Mouse (Mus musculus) cerebellum, postnatal 36 days (tissue): ENCODE results near the gene Pank4.

Source experiments
- DNase-seq, 2 experiments: peaks; one replicate each; pipeline ENCODE4 v3.0.0; 2021 to 2022; ENCODE audit warnings: mixed read lengths in 2 of 2

The Pank4 gene

DNA sequence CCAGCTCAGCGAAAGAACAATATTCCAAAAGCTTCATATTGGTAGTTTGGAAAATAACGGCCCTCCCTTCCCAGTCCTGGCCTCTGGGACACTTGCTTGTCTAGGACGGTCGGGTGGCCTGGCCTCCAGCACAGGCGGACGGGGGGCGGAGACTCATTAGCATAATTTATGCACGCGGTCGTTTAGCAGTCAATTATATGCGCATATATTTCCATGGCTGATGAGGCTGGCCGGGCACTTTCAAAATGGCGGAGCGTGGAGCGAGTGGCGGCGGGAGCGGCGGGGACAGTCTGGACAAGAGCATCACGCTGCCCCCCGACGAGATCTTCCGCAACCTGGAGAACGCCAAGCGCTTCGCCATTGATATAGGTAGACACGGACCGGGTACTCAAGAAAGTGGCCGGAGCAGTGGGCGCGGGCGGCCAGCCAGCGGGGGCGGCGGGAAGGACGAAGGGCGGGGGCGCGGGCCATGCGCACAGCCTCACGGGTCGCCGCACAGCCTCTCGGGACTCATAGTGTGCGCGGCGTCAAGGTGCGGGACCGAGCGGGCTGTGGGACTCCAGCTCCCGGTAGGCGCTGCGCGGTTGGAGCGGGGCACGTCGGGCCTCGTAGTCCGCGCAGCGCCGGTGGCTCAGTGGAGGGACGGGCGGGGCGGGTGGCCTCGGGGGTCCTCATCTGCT, at the start of gene Pank4:
Gene Pank4 (plus strand): TSS at position 223 of the 680 bp plus-strand sequence.
- peak; percentile 95 for DNase-seq

DNA sequence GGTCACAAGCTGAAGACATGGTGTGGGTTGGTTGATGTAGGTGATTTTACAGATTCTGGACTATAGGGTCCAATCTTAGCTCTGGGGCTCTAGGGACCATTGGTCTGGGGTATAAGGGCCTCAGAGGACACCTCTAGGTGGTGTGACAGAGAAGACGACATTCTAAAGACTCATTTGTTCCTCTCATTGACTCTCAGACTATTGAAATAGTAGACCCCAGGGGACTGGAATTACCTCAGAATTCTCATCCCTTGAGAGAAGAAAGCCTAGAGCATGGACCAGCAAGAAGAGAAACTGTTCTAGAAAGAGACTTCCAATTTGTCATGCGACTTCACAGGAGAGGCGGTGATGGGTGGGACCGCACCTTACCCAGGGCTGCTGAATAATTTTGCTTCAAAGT, 49.7 kb upstream of the Pank4 start:
- no peak for DNase-seq

DNA sequence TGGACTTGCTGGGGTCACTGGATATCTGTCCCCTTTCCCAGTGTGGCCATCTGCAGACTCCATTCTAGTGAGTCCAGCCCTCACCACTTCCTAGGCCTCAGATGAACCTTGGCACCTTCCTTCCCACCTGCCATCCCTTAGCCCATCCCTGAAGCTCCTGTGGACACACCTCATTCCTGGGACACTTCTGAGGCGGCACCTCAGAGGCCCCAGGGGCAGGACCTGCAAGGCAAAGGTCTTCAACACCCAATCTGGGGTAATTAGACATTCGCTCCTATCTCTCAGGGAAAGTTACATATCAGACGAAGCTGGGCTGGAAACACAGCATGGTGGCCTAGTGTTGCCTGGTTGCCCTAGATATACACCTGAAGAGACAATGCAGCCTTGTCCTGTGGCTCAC, 49.2 kb upstream of the Pank4 start:
- DNase-seq: no peak

DNA sequence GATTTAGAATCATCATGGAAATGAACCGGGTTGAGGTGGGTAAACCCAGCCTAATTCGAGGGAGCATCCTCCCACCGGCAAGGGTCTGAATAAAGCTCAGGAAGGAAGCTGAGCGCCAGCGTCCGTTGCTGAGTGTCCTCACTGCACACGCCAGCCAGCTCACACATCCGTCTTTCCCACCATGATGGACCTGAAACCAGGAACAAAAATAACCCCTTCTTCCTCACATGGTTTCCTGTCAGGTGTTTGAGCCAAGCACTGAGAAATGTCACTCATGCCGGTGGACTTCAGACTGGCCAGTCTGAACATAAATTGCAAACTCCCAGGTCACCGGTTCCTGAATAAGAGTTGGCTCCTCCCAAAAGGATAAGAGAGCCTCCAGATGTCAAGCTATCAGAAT, 48.6 kb upstream of the Pank4 start:
- DNase-seq: no peak

DNA sequence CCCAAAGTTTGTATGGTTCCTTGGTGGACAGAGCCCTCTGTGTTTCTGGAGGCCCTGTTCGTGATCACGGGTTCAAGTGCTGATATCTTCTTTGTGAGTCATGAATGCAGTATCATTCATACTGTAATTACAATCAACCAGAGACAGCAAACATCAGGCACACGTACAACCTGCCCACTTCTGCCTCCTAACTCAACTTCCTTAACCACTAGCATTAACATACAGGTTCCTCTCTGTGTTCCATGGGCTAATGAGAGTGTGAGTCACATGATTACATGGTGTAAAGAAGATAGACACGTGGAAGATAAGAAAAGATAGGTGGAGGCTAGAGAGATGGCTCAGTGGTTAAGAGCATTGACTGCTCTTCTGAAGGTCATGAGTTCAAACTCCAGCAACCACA, 47.3 kb upstream of the Pank4 start:
- no peak for DNase-seq

DNA sequence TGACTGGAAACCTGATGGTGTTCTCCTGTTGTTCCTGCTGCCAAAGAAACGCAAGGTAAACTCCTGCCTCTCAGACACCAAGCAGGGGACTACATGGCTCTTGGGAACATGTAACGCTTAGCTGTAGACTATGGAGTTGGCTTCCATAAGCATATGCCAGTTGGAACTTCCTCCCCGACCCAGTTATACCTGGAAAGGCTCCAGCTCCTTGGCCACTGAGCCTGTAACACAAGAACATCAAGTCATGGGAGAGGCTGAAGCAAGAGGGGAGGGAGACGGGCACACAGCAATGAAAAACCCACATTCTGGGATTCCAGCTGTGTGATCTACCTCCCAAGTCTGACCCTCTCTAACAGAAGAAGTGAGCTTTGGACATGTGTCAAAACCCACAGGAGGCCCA, 41.6 kb upstream of the Pank4 start:
- DNase-seq: peak; percentile 41 to 52

DNA sequence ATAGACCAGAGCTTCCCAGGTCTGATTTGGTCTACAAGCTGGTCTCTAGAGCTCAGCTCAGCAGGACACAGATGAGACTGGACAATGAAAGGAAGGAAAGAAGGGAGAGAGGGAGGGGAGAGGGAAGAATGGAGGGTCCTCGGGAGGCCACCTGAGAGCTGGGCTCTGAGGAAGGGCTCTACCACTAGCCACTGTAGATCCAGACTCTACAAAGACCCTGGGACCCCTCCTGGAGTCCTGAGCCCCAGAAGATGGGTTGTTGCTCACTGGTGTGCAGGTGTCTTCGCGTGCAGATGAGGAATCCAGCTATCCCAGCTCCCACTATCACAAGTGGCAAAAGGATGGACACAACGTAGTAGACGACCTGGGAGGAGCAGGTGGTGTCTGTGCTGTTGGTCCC, 41.0 kb upstream of the Pank4 start:
- DNase-seq: no peak

DNA sequence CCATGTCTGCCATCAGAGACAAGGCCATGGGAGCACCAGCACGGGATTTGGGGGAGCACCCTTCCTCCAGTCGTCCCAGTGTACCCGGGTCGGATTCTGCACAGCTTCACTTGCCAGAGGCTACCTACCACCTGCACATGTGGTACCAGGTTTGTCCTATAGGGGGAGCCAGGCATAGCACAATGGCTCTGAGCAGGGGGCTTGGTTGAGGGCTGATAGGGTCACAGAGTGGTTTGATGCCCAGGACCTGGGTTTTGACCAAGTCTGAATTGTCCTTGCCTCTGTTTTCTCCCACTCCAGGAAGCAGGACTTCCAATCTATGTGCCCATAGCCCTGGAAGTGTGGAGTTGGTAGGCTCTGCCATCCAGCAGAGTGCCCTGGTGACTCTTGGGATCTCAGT, 38.5 kb upstream of the Pank4 start:
- no peak for DNase-seq

DNA sequence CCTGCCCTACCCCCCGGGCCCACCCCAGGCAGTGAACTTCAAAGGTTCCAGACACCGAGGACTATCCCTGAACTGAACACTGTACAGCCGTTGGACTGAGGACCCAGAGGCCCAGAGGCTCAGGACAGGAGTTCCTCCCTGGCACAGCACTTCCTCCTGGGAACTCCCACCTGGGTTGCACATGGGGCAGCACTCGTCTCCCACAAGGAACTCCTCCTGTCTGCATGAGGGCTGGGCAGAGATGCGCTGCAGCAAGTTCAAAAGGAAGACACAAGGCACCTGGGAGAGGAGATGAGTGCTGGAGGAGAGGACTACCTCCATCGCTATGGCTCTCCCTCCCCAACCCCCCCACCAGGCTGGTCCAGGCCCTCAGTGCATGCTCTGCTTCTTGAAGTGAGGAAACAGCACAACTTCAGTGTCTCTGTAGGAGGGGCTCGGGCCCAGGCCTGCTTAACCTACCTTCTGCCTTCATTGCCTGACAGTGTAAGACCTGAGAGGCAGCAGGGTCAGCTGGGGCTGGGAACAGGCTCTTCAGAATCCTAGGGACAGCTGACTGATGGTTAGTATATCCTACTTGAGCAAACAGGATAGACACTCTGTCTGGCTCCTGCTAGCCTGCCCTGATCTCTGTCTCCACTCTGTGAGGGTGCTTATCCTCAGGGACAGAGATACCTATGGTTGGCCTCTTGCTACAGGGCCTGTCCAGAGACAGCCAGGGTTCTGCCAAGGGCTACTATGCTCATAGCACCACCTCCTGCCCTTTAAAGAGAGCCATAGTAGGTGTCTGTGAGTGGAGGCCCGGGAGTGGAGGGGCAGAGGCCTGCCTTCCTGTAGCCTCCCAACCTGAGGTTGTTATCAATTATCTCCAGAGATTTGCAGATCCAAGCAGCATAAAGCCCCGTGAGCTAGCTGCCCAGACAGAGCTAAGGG, 36.7 kb upstream of the Pank4 start:
- DNase-seq: no peak

DNA sequence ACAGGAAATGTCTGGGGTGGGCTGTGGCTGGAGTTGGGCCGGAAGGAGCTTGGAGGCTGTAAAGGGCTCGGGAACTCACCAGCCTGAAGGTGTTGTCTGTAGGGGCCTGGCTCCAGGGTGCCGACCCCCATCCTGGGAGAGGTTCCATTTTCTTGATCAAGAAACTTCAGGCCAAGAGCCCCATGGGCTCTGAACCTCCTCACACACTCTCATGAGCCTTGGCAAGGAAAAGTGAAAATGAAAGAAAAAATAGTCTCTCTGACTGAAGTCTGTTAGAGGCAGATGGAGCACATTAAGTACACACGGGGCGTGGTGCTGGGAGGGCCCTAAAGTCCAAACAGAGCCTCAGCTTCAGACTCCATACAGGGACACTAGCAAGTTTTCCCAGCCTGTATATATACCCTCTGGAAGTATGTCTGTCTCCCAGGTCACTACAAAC, 36.0 kb upstream of the Pank4 start:
- DNase-seq: no peak

DNA sequence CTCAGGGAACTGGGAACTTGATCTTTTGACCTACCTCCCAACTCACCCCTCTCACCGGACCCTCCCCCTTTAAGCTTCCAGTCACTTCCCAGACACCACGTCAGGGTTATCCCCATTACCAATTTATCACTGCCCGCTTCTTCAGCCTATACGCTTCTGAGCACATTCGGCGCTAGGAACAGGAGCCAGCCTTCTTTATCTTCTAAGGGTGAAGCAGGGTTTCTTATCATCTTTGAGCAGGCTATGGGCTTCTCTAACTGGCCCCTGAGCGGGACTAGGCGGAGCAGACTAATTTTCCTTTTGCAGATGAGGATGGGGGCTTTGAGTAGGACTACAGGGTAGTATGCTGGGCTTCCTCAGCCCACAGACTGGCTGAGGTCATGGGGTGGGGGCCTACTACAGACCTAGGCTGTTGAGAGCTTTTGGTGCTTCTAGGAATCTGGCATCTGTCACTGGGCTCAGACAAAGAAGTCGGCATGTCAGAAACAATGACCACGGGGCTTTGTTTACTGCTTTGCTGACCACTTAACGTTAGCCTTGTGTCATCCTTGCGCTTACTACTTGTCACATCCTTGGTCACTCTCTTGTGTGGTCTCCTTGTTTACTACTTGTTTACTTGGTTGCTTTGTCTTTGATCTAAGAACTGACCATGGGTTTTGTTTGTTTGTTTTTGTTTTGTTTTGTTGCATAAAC, 35.4 kb upstream of the Pank4 start, which contains the start of gene Tnfrsf14:
Gene Tnfrsf14 (minus strand): TSS at position 169 of the 693 bp plus-strand sequence.
- no peak for DNase-seq

DNA sequence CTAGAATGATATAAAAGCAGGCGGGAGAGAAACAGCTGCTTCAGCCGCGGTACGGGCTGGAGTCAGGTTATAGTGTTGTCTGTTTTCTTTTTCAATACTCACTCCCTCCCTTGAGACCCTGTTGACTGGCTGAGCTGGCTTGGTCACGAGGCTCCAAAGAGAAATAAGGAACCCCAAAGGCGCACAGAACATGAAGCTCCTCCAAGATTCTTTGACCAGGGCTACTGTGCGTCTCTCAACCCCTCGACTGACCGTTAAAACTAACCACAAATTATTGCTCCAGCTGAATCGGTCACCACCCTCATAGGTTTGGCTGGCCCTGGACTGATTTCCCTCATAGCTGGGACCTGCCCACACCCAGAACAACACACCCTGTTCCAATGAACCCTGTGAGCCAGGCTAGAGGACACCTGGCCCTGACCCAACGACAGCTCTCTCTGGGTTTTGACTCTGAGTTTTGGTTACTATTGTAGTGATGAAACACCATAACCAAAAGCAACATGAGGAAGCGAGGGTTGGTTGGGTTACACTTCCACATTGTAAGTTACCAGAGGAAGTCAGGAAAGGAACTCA, 34.7 kb upstream of the Pank4 start:
- DNase-seq: no peak

DNA sequence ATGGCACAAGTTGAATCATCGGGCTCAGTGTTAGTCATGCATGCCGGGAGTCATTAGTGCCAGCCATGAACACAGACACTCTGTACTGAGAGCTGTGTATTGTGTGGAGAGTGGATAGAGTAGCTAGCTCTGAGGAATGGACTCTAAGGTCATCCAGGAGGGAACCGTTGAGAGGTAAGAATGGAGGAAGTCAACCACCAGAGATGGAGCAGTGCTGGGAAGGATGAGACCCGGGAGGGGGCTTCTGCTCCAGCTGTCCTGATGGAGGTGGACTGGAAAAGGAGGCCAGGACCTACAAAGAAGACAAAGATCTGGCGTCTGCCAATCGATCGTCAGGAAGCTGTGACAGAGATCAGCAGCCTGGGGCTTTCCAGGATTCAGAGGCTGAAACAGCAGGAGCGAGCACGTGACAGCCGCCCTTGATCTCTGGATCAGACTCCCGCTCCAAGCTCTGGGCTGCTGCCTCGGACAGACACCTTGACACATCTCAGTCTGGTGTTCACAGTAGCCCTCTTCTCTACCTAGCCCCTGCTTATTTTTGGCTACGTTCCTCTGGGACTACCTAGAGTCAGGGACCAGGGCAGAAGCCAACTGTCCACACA, 30.5 kb upstream of the Pank4 start:
- DNase-seq: no peak

DNA sequence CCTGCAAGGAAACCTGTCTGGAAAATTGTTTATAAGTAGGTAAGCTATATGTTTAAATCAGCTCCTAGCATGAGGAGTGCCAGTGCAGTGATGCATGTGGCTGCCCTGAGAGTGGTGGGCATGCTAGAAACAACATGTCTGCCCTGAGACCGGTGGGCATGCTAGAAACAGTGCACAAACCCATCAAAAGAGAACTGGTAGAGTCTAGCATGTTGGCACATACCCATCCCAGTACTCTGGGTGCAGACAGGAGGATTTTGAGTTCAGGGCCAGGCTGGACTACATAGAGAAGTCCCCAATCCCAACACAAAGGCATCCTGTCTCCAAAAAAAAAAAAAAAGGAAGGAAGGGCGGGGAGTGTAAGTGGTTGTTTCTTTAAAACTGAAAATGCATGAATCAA, 29.1 kb upstream of the Pank4 start:
- DNase-seq: no peak

DNA sequence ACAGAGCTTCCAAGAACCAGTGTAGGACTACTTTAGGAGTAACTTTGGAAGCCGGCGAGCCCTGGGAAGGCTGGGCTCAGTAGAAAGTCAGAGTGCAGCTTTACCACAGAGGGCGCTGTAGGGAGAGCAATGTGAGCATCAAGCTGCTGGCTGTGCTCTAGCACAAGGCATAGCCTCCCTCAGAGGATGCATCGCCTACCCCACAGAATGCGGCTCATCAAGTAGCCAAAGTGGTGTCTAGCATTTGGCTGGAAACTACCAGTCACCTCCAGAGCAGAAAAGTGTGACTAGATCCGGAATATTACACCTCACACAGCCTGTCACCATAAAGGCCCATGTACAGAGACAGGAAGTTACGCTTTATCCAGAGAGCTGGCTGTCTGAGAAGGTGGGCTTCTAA, 28.1 kb upstream of the Pank4 start:
- no peak for DNase-seq

DNA sequence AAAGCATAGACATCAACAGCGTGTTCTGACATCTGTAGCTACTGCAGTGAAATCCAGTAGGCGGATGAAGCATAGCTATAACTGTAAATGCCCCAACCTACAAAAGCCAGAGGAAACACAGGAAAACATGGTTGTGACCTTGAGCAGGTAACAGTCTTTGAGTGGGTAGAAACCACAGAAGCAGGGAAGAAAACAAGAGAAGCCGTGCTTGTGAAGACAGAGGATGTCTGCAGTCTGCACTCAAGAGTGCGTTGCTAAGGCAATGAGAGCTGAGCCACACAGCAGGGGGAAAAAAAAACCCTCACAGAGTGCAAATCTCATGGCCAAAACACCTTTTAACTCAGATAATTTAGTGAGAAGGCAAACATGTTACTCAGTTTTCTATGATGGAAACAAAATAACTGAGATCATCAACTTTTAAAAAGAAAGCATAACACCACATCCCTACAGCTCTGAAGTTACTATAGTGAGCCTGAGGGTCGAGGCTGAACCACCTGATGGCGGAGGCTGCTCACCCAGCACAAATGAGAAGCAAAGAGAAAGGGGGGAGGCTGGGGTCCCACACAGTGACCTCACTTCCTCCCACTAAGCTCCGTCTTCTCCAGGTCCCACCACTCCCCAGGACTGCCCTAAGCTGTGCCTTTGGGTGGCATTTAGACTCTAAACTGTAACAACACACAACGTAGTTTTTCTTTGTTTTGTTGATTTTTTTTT, 27.2 kb upstream of the Pank4 start:
- DNase-seq: no peak

DNA sequence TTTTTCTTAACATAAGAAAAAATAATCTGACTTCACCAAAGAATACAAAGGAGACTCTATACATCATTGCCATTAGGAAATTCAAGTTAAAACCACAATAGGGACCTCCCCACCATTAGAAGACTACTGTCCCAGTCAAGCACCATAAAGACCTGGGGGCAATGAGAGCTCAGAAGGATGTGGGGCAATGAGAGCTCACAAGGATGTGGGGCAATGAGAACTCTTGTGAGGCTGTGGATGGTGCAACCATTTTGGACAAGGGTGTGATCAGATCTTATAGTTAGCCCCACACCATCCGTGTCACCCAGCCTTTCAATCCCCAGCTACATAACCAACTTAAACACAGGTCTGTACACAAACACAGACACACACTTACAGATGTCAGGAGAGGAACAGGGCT, 26.2 kb upstream of the Pank4 start:
- DNase-seq: no peak

DNA sequence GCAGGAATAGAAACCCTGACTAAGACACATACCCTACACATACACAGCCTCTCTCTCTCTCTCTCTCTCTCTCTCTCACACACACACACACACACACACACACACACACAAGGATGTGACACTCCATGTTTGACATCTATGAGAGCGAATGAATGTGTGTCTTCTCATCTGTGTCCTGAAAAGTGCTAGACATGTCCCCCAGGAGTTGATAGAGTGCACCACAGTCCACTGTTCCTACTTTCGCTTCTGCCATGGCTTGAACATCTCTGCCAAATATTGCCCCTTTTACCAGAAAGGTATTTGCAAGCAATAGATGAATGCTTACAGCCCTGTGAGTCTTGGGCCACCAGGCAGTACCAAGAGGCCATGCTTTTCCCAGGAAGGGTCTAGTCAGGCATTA, 23.8 kb upstream of the Pank4 start:
- DNase-seq: no peak

DNA sequence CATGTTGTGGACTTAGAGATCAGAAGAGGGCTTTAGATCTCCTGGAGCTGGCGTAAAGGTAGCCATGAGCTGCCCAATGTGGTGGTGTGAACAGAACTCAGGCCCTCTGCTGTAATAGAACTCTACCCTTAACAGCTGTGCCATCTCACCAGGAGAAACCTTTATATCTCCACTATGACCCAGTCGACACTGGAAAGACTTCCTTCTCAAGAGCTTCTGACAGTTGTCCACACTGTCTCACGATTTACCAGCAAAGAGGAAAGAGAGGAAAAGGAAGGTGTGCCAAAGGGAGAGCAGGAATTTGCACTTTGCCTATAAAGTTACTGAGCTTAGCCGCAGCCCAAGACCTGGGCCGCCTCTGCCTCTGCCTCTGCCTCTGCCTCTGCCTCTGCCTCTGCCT, 22.1 kb upstream of the Pank4 start:
- DNase-seq: no peak

DNA sequence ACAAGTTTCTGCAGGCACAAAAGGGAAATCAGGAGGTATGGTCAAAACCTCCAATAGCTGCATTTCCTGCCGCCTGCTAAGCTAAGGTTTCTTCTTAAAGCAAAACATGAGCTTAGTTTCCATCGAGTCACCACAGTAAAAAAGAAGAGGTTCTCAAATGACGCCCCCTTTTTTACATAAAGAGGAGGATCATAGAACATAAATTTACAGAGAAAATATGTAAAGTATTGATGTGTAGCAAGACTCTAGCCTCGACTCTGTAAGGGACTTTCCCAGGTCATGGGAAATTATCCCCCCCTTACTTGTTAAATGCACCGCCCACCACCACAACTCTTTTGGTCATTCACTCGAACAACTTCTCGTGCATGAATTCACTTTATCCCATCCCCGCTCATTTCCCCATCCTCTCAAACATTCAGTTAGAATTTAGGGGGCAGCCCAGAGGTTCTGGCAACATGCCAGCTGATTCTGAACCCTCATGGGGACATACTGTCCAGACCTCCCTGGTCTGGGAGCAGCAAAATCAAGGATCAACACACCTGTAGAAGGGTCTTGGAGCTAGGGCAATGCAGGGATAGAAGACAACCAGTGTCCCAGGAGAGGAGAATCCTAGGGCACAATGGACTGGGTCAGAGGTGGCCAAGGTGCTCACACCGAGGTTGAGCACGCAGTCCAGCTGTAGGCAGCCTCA, 21.1 kb upstream of the Pank4 start:
- no peak for DNase-seq

DNA sequence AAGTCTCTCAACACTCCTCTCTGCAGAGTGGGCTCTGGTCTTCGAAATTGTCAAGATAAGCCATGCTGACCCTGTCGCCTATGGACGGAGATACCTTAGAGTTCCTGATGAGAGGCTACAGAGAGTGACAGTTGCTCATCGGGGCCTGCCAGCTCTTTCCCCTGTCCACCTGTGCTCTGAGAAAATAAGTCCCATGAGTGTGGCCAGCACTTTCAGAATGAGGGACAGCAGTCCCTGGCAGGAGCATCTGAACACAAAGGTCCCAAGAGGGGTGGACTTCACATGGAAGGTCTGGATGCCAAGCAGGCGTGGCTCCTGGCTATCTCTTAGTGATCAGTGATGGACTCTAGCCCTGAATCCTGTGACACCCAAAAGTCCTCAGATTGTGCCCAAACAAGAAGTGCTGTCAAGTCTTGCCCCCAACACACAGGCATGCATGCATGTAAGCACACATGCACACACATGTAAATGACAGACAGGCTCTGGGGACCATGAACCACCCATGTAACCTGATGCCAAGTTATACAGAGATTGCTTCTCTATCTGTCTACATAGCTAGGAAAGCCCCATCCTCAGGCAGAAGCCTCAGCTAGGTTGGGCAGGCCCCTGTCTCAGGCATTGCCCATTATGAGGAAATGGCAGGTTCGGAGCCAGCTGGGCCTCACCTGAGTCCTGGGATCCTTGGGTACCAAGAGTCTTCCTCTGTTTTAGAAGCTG, 20.4 kb upstream of the Pank4 start:
- DNase-seq: no peak
